Mouse (Mus musculus): Measurements from ENCODE around the gene Arhgap8. TPM values are rescaled to one million over a fixed set of nuclear protein-coding genes. Genes with fewer than 3 reads are reported as not detected.
"Not testable (repeated sequence)": the region's sequence is repeated elsewhere in the genome, so short reads cannot be mapped to it uniquely, and the experiment has no call there.

The Arhgap8 gene
- polyA plus RNA-seq, 1 experiment from 2014 or later = 5.2 TPM

GRCm38 (mm10) chr15:84717570-84718270 is 2.1 kb upstream of the Arhgap8 start:
- H3K9me3 ChIP-seq (ENCODE audit: control insufficient read depth, low read length); H3K27ac ChIP-seq (replicated peaks; ENCODE audit: low read depth, low read length); ATAC-seq (ENCODE audit: insufficient number of reproducible peaks, low FRiP score, low TSS enrichment, low read depth); DNase-seq (ENCODE audit: low spot score); H3K4me3 ChIP-seq (ENCODE audit: low read depth, low read length); H3K4me2 ChIP-seq (ENCODE audit: low read depth, severe bottlenecking); H3K36me3 ChIP-seq (ENCODE audit: control insufficient read depth, insufficient read depth, low read length); H3K9ac ChIP-seq (ENCODE audit: low read length): not testable (repeated sequence)
- H3K4me1 ChIP-seq (ENCODE audit: control insufficient read depth, insufficient read depth, low read length) = peaks cover 16% of the 10 kb centered on the region
- 62% methylated on average over 6 of the region's 6 CpGs for WGBS
- H3K27me3 ChIP-seq (ENCODE audit: control insufficient read depth, insufficient read depth, low read length) = peaks cover 13% of the 10 kb centered on the region; the same call in 1 of the 2 replicates

GRCm38 (mm10) chr15:84718785-84719184 is 1.1 kb upstream of the Arhgap8 start:
- H3K4me2 ChIP-seq (ENCODE audit: low read depth, severe bottlenecking) = no peak overlapping the region
- H3K36me3 ChIP-seq (ENCODE audit: control insufficient read depth, insufficient read depth, low read length) = no peaks in the 10 kb centered on the region
- no peaks in the 10 kb centered on the region for H3K9me3 ChIP-seq (ENCODE audit: control insufficient read depth, low read length)
- no peak for ATAC-seq (ENCODE audit: insufficient number of reproducible peaks, low FRiP score, low TSS enrichment, low read depth)
- no peak overlapping the region for H3K4me3 ChIP-seq (ENCODE audit: low read depth, low read length)
- peaks cover 13% of the 10 kb centered on the region; the same call in 1 of the 2 replicates for H3K27me3 ChIP-seq (ENCODE audit: control insufficient read depth, insufficient read depth, low read length)
- WGBS = 61% methylated on average over 3 of the region's 3 CpGs
- no peak overlapping the region for H3K9ac ChIP-seq (ENCODE audit: low read length)
- DNase-seq (ENCODE audit: low spot score) = no peak
- H3K4me1 ChIP-seq (ENCODE audit: control insufficient read depth, insufficient read depth, low read length) = peaks cover 16% of the 10 kb centered on the region
- no peak overlapping the region for H3K27ac ChIP-seq (replicated peaks; ENCODE audit: low read depth, low read length)

DNA sequence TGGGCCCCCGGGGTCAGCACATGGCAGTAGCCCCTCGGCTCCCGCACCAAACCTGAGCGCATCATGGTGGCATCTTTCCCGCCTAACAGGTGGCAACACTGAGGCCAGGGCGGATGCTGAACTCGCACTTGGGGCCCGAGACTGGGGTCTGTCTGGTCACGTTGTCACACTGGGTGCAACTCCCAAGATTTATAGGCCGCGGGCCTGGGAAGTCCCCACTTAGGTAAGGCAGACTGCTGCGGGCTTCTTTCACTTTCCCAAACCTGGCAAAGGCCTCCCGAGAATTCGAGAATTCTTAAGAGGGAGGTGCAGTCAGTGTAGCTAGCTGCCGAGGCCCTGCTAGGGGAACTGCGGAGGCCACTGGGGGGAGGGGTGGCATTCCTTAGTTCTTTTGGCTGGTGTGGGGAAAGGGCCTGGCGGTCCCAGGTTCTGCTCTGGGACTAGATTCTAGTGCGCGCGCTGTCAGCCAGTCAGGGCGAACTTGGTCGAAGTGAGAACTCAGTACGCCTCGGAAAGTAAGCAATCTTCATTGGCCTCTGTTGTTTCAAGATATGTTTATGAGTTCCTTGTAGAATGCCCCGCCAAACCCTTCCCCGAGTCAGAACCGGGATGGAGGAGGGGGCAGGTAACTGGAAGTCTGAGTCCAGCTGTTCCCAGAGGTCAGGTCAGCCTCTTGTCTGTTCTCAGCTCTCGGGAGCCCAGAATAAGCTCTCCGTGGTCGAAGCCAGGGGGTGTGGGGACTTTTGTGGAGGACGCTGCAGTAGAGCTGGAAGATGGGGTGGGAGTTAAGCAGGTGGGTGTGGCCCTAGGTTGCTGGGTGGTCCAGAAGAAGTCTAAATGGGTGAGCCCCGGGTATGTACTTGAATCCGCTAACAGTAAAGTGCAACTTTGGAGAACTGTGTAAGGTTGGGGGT is 696 bp downstream of the Arhgap8 start:
- H3K27ac ChIP-seq (replicated peaks; ENCODE audit: low read depth, low read length) = no peak overlapping the region
- 4% methylated on average over 33 of the region's 33 CpGs for WGBS
- peak; percentile 45; the same call in 1 of the 2 replicates for ATAC-seq (ENCODE audit: insufficient number of reproducible peaks, low FRiP score, low TSS enrichment, low read depth)
- H3K9me3 ChIP-seq (ENCODE audit: control insufficient read depth, low read length) = no peaks in the 10 kb centered on the region
- peak; percentile 77 for DNase-seq (ENCODE audit: low spot score)
- peaks cover 13% of the 10 kb centered on the region; the same call in 1 of the 2 replicates for H3K27me3 ChIP-seq (ENCODE audit: control insufficient read depth, insufficient read depth, low read length)
- H3K4me3 ChIP-seq (ENCODE audit: low read depth, low read length) = peak overlapping the region; percentile 30
- peaks cover 16% of the 10 kb centered on the region for H3K4me1 ChIP-seq (ENCODE audit: control insufficient read depth, insufficient read depth, low read length)
- peak overlapping the region; percentile 70 for H3K4me2 ChIP-seq (ENCODE audit: low read depth, severe bottlenecking)
- H3K9ac ChIP-seq (ENCODE audit: low read length) = peak overlapping the region; percentile 28
- no peaks in the 10 kb centered on the region for H3K36me3 ChIP-seq (ENCODE audit: control insufficient read depth, insufficient read depth, low read length)

DNA sequence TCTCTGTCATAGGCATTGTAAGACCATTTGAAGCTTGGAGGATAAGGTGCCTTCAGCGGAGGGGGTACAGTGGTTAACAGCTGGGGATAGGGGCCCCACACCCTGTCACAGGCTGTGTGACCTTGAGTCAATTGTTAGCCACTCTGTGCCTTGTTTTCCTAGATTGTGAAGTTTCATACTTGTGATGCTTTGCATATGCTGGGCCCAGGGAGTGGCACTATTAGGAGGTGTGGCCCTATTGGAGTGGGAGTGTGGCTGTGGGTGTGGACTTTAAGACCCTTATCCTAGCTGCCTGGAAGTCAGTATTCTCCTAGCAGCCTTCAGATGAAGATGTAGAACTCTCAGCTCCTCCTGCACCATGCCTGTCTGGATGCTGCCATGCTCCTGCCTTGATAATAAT is 3.8 kb downstream of the Arhgap8 start:
- ATAC-seq (ENCODE audit: insufficient number of reproducible peaks, low FRiP score, low TSS enrichment, low read depth); H3K4me2 ChIP-seq (ENCODE audit: low read depth, severe bottlenecking); H3K9me3 ChIP-seq (ENCODE audit: control insufficient read depth, low read length); DNase-seq (ENCODE audit: low spot score); H3K27ac ChIP-seq (replicated peaks; ENCODE audit: low read depth, low read length); H3K36me3 ChIP-seq (ENCODE audit: control insufficient read depth, insufficient read depth, low read length); H3K9ac ChIP-seq (ENCODE audit: low read length); H3K4me3 ChIP-seq (ENCODE audit: low read depth, low read length): not testable (repeated sequence)
- 92% methylated on average over 1 of the region's 1 CpGs for WGBS
- peaks cover 16% of the 10 kb centered on the region for H3K4me1 ChIP-seq (ENCODE audit: control insufficient read depth, insufficient read depth, low read length)
- H3K27me3 ChIP-seq (ENCODE audit: control insufficient read depth, insufficient read depth, low read length) = peaks cover 13% of the 10 kb centered on the region; the same call in 1 of the 2 replicates

GRCm38 (mm10) chr15:84724199-84724598 is 4.3 kb downstream of the Arhgap8 start:
- peak overlapping the region; percentile 14; the same call in 1 of the 2 replicates for H3K27ac ChIP-seq (replicated peaks; ENCODE audit: low read depth, low read length)
- no peak overlapping the region for H3K4me2 ChIP-seq (ENCODE audit: low read depth, severe bottlenecking)
- no peaks in the 10 kb centered on the region for H3K9me3 ChIP-seq (ENCODE audit: control insufficient read depth, low read length)
- DNase-seq (ENCODE audit: low spot score) = no peak
- H3K27me3 ChIP-seq (ENCODE audit: control insufficient read depth, insufficient read depth, low read length) = peaks cover 8% of the 10 kb centered on the region; the same call in 1 of the 2 replicates
- ATAC-seq (ENCODE audit: insufficient number of reproducible peaks, low FRiP score, low TSS enrichment, low read depth) = no peak
- peaks cover 16% of the 10 kb centered on the region for H3K4me1 ChIP-seq (ENCODE audit: control insufficient read depth, insufficient read depth, low read length)
- H3K36me3 ChIP-seq (ENCODE audit: control insufficient read depth, insufficient read depth, low read length) = no peaks in the 10 kb centered on the region
- WGBS = 63% methylated on average over 4 of the region's 4 CpGs
- H3K9ac ChIP-seq (ENCODE audit: low read length) = no peak overlapping the region
- no peak overlapping the region for H3K4me3 ChIP-seq (ENCODE audit: low read depth, low read length)

- Histone ChIP-seq H3K9ac (ENCODE audit: low read length) (no peak overlapping the region), H3K27me3 (ENCODE audit: control insufficient read depth, insufficient read depth, low read length) (no peaks in the 10 kb centered on the region), H3K36me3 (ENCODE audit: control insufficient read depth, insufficient read depth, low read length) (no peaks in the 10 kb centered on the region), H3K4me1 (ENCODE audit: control insufficient read depth, insufficient read depth, low read length) (no peaks in the 10 kb centered on the region), H3K4me2 (ENCODE audit: low read depth, severe bottlenecking) (no peak overlapping the region), H3K4me3 (ENCODE audit: low read depth, low read length) (no peak overlapping the region), H3K9me3 (ENCODE audit: control insufficient read depth, low read length) (no peaks in the 10 kb centered on the region), H3K27ac (replicated peaks; ENCODE audit: low read depth, low read length) (no peak overlapping the region)
- DNase-seq (ENCODE audit: low spot score) = no peak
- no peak for ATAC-seq (ENCODE audit: insufficient number of reproducible peaks, low FRiP score, low TSS enrichment, low read depth)
- WGBS = 78% methylated on average over 6 of the region's 6 CpGs
Measured at GRCm38 (mm10) chr15:84729685-84730084, 9.8 kb downstream of the Arhgap8 start.

- H3K4me3 ChIP-seq (ENCODE audit: low read depth, low read length) = no peak overlapping the region
- H3K4me1 ChIP-seq (ENCODE audit: control insufficient read depth, insufficient read depth, low read length) = no peaks in the 10 kb centered on the region
- H3K36me3 ChIP-seq (ENCODE audit: control insufficient read depth, insufficient read depth, low read length) = no peaks in the 10 kb centered on the region
- H3K27ac ChIP-seq (replicated peaks; ENCODE audit: low read depth, low read length) = no peak overlapping the region
- no peaks in the 10 kb centered on the region for H3K9me3 ChIP-seq (ENCODE audit: control insufficient read depth, low read length)
- 63% methylated on average over 1 of the region's 1 CpGs for whole genome bisulfite sequencing
- H3K4me2 ChIP-seq (ENCODE audit: low read depth, severe bottlenecking) = no peak overlapping the region
- H3K27me3 ChIP-seq (ENCODE audit: control insufficient read depth, insufficient read depth, low read length) = no peaks in the 10 kb centered on the region
- no peak for ATAC-seq (ENCODE audit: insufficient number of reproducible peaks, low FRiP score, low TSS enrichment, low read depth)
- no peak overlapping the region for H3K9ac ChIP-seq (ENCODE audit: low read length)
- DNase-seq (ENCODE audit: low spot score) = no peak
Measured at GRCm38 (mm10) chr15:84730893-84731292, 11.0 kb downstream of the Arhgap8 start.

DNA sequence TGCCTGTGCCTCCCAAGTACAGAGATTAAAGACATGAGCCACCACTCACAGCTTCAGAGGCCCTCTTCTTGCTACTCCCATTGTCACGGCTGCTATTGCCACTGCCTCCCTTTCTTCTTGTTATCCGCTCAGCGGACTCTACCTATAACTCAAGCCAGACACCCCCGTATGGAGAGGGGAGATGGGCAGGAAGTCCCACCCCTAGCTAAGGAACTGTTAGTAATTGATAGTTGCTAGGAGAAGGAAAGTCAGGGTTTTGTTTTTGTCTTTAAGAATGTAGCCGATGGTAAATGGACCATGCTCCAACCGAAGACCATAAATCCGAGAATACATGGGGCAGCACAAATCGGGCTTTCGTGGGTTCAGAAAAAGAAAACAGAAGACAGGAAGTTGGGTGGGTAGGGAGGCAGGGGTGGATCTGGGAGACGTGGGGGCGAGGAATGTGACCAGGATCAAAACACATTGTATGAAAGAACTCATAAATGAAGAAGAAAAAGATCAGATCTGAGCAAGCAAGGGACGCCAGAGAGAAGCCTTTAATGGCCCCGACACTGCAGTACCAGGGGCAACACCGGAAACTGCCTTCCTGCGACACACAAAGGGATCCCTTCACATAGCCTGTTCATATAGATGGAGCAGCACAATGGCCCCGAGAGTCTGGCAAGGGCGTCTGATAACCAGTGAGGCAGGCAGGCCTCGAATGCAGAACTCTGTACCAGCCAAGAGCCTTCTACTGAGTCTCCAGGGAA is 12.0 kb downstream of the Arhgap8 start:
- ATAC-seq (ENCODE audit: insufficient number of reproducible peaks, low FRiP score, low TSS enrichment, low read depth) = no peak
- no peak overlapping the region for H3K27ac ChIP-seq (replicated peaks; ENCODE audit: low read depth, low read length)
- H3K36me3 ChIP-seq (ENCODE audit: control insufficient read depth, insufficient read depth, low read length) = no peaks in the 10 kb centered on the region
- no peak overlapping the region for H3K4me3 ChIP-seq (ENCODE audit: low read depth, low read length)
- no peak overlapping the region for H3K4me2 ChIP-seq (ENCODE audit: low read depth, severe bottlenecking)
- no peaks in the 10 kb centered on the region for H3K9me3 ChIP-seq (ENCODE audit: control insufficient read depth, low read length)
- no peaks in the 10 kb centered on the region for H3K4me1 ChIP-seq (ENCODE audit: control insufficient read depth, insufficient read depth, low read length)
- WGBS = 80% methylated on average over 18 of the region's 18 CpGs
- no peak for DNase-seq (ENCODE audit: low spot score)
- H3K27me3 ChIP-seq (ENCODE audit: control insufficient read depth, insufficient read depth, low read length) = no peaks in the 10 kb centered on the region
- no peak overlapping the region for H3K9ac ChIP-seq (ENCODE audit: low read length)

All from limb, embryonic 11.5 days (tissue).